Mouse (Mus musculus) liver, adult 10 weeks (tissue): Measurements from ENCODE around the gene Csl. TPM values are rescaled to one million over a fixed set of nuclear protein-coding genes. Genes with fewer than 3 reads are reported as not detected.

Source experiments
- polyA plus RNA-seq: library from polyadenylated mRNA; stranded (reverse); fragments of 350-450 nt; fragmentation: Illumina TruSeq; extraction: RNeasy Lipid Tissue Mini Kit (QIAGEN cat#74804); gene quantifications from one replicate; pipeline ENCODE4 v1.2.3, GENCODE M21; 2014; ENCODE audit warnings: low read depth, low replicate concordance

Gene Csl
- polyA plus RNA-seq: not detected

DNA sequence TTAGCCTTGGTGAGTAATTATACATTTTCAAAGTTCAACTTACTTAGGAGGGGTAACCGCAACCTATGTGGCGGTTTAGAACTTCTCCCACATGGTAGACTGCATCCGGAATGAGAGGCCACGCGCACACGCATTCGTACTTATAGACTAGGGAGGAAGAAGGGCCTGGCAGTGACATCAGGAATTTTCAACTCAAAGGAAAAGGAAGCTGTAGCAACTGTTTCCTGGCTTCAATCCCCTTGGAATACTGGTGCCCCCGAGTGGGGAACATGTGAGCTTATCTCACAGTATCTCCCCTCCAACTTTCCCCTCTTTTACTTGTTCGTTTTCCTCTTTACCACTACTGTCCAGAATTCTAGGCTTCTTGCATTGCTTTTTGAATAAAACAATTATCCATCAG, at the start of gene Csl:
Gene Csl (minus strand): TSS at position 101 of the 400 bp plus-strand sequence.

